Mouse (Mus musculus): ENCODE results near the gene Kcnh1. TPM values are rescaled to one million over a fixed set of nuclear protein-coding genes. Genes with fewer than 3 reads are reported as not detected.

Gene Kcnh1
- polyA plus RNA-seq, 1 experiment from 2014 or later = not detected

DNA sequence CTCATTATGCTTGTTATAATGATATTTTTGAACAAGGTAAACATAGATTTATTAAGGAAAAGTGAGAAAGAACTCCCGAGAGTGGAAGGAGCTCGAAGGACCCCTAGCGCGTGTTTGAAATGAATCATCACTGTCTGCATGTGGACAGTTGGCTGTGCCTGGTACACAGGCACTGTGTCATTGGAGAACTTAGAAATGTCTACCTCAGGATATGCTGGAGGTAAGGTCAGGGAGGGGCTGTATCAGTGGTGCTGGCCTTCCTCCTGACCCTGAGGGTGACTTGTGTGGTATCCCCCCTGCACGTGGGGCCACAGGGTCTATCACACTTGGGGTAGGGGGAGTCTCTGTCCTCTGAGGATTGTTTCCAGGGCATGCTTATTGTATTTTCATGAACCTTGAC lies 68.6 kb downstream of the Kcnh1 start:
- no peak for DNase-seq
- no peak overlapping the region for H3K27ac ChIP-seq (ENCODE audit: low read depth)
- no peaks in the 10 kb centered on the region for H3K27me3 ChIP-seq (ENCODE audit: insufficient read depth, low read length)
- H3K4me3 ChIP-seq (ENCODE audit: low read depth, low read length) = no peak overlapping the region
- H3K4me2 ChIP-seq (ENCODE audit: low read depth, low read length) = no peak overlapping the region
- no peaks in the 10 kb centered on the region for H3K36me3 ChIP-seq (replicated peaks; ENCODE audit: insufficient read depth, low read length)
- H3K4me1 ChIP-seq (ENCODE audit: insufficient read depth) = no peaks in the 10 kb centered on the region
- TF ChIP-seq EP300 (IDR thresholded peaks at IDR 0.05; ENCODE audit: low read depth) (no peak), CTCF (IDR thresholded peaks at IDR 0.05; ENCODE audit: low read depth) (no peak)
- WGBS (ENCODE audit: insufficient replicate concordance) = 78% methylated on average over 5 of the region's 5 CpGs
- H3K9ac ChIP-seq (replicated peaks) = no peak overlapping the region
- H3K9me3 ChIP-seq (ENCODE audit: low read length) = no peaks in the 10 kb centered on the region
- no peak for ATAC-seq

GRCm38 (mm10) chr1:192259616-192260015 lies 69.0 kb downstream of the Kcnh1 start:
- TF ChIP-seq EP300 (IDR thresholded peaks at IDR 0.05; ENCODE audit: low read depth) = no peak
- TF ChIP-seq CTCF (IDR thresholded peaks at IDR 0.05; ENCODE audit: low read depth) = no peak
- Histone ChIP-seq H3K27ac (ENCODE audit: low read depth) (no peak overlapping the region), H3K27me3 (ENCODE audit: insufficient read depth, low read length) (no peaks in the 10 kb centered on the region), H3K9ac (replicated peaks) (no peak overlapping the region), H3K36me3 (replicated peaks; ENCODE audit: insufficient read depth, low read length) (no peaks in the 10 kb centered on the region), H3K9me3 (ENCODE audit: low read length) (no peaks in the 10 kb centered on the region), H3K4me2 (ENCODE audit: low read depth, low read length) (no peak overlapping the region), H3K4me1 (ENCODE audit: insufficient read depth) (no peaks in the 10 kb centered on the region), H3K4me3 (ENCODE audit: low read depth, low read length) (no peak overlapping the region)
- 67% methylated on average over 7 of the region's 7 CpGs for WGBS (ENCODE audit: insufficient replicate concordance)
- DNase-seq = no peak
- ATAC-seq = no peak

DNA sequence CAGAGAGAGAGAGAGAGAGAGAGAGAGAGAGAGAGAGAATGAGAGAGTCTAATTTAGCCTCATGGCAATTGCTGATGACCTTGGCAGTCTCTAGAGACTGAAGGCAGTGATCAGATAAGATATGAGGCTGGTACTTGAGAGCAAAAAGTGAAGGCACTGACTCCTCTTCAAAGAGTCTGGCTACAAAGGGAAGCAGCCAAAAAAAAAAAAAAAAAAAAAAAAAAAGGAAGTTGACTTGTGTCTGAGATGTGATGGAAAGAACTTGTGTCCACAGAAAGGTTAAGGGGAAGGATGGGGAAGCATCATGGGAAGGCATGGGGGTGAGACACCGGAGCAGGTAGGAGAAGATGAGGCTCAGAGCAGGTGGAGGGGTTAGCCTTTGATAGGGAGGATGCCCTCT lies 75.1 kb downstream of the Kcnh1 start:
- Histone ChIP-seq H3K36me3 (replicated peaks; ENCODE audit: insufficient read depth, low read length) (no peaks in the 10 kb centered on the region), H3K27ac (ENCODE audit: low read depth) (no peak overlapping the region), H3K4me3 (ENCODE audit: low read depth, low read length) (no peak overlapping the region), H3K4me1 (ENCODE audit: insufficient read depth) (no peaks in the 10 kb centered on the region), H3K9me3 (ENCODE audit: low read length) (no peaks in the 10 kb centered on the region), H3K27me3 (ENCODE audit: insufficient read depth, low read length) (no peaks in the 10 kb centered on the region), H3K4me2 (ENCODE audit: low read depth, low read length) (no peak overlapping the region), H3K9ac (replicated peaks) (no peak overlapping the region)
- ATAC-seq = no peak
- TF ChIP-seq EP300 (IDR thresholded peaks at IDR 0.05; ENCODE audit: low read depth) = no peak
- no peak for TF ChIP-seq CTCF (IDR thresholded peaks at IDR 0.05; ENCODE audit: low read depth)
- WGBS (ENCODE audit: insufficient replicate concordance) = 53% methylated on average over 1 of the region's 1 CpGs
- no peak for DNase-seq

- DNase-seq (no peak), ATAC-seq (no peak)
- H3K4me1 ChIP-seq (ENCODE audit: insufficient read depth) = no peaks in the 10 kb centered on the region
- WGBS (ENCODE audit: insufficient replicate concordance) = 82% methylated on average over 6 of the region's 6 CpGs
- TF ChIP-seq EP300 (IDR thresholded peaks at IDR 0.05; ENCODE audit: low read depth) (no peak), CTCF (IDR thresholded peaks at IDR 0.05; ENCODE audit: low read depth) (no peak)
- H3K4me3 ChIP-seq (ENCODE audit: low read depth, low read length) = no peak overlapping the region
- H3K9ac ChIP-seq (replicated peaks) = no peak overlapping the region
- no peaks in the 10 kb centered on the region for H3K27me3 ChIP-seq (ENCODE audit: insufficient read depth, low read length)
- H3K27ac ChIP-seq (ENCODE audit: low read depth) = no peak overlapping the region
- H3K4me2 ChIP-seq (ENCODE audit: low read depth, low read length) = no peak overlapping the region
- no peaks in the 10 kb centered on the region for H3K9me3 ChIP-seq (ENCODE audit: low read length)
- no peaks in the 10 kb centered on the region for H3K36me3 ChIP-seq (replicated peaks; ENCODE audit: insufficient read depth, low read length)
Measured at GRCm38 (mm10) chr1:192266956-192267355, 76.4 kb downstream of the Kcnh1 start.

GRCm38 (mm10) chr1:192268878-192269277 lies 78.3 kb downstream of the Kcnh1 start:
- H3K4me2 ChIP-seq (ENCODE audit: low read depth, low read length) = no peak overlapping the region
- DNase-seq (no peak), ATAC-seq (no peak)
- no peak overlapping the region for H3K4me3 ChIP-seq (ENCODE audit: low read depth, low read length)
- no peak overlapping the region for H3K9ac ChIP-seq (replicated peaks)
- H3K9me3 ChIP-seq (ENCODE audit: low read length) = no peaks in the 10 kb centered on the region
- no peak overlapping the region for H3K27ac ChIP-seq (ENCODE audit: low read depth)
- TF ChIP-seq CTCF (IDR thresholded peaks at IDR 0.05; ENCODE audit: low read depth) (no peak), EP300 (IDR thresholded peaks at IDR 0.05; ENCODE audit: low read depth) (no peak)
- H3K27me3 ChIP-seq (ENCODE audit: insufficient read depth, low read length) = no peaks in the 10 kb centered on the region
- 79% methylated on average over 5 of the region's 5 CpGs for WGBS (ENCODE audit: insufficient replicate concordance)
- H3K4me1 ChIP-seq (ENCODE audit: insufficient read depth) = no peaks in the 10 kb centered on the region
- no peaks in the 10 kb centered on the region for H3K36me3 ChIP-seq (replicated peaks; ENCODE audit: insufficient read depth, low read length)

- no peaks in the 10 kb centered on the region for H3K36me3 ChIP-seq (replicated peaks; ENCODE audit: insufficient read depth, low read length)
- H3K4me3 ChIP-seq (ENCODE audit: low read depth, low read length) = no peak overlapping the region
- DNase-seq = no peak
- TF ChIP-seq CTCF (IDR thresholded peaks at IDR 0.05; ENCODE audit: low read depth) (no peak), EP300 (IDR thresholded peaks at IDR 0.05; ENCODE audit: low read depth) (no peak)
- H3K9ac ChIP-seq (replicated peaks) = no peak overlapping the region
- no peak overlapping the region for H3K27ac ChIP-seq (ENCODE audit: low read depth)
- WGBS (ENCODE audit: insufficient replicate concordance) = 80% methylated on average over 9 of the region's 9 CpGs
- no peaks in the 10 kb centered on the region for H3K4me1 ChIP-seq (ENCODE audit: insufficient read depth)
- no peak for ATAC-seq
- H3K9me3 ChIP-seq (ENCODE audit: low read length) = no peaks in the 10 kb centered on the region
- H3K27me3 ChIP-seq (ENCODE audit: insufficient read depth, low read length) = no peaks in the 10 kb centered on the region
- no peak overlapping the region for H3K4me2 ChIP-seq (ENCODE audit: low read depth, low read length)
Measured at GRCm38 (mm10) chr1:192269911-192270310, 79.3 kb downstream of the Kcnh1 start.

DNA sequence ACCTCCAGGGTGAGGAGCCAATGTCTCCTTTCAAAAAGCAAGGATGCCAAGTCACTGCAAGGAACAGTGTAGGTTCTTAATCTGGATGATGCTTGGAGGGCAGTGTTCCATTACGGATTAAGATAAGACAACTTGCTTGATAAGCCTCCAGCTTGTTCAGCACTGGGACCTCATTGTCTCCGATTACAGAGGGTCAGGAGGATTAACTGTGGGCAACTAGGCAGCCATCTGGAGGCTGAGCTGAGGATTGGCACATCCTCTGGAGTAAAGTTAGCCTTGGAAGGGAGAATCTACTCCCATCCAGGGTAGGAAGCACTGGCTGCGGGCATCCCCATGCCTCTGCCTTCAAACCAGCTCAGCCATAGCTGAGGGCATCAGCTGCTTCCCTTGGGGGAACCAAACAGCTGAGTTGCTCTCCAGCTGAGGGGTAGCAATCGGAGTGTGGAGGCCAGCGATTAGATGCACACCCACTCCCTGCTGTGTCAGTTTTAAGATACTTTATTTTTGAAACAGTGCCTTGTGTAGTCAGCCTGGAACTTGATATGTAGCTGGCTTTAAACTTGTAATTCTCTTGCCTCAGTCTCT lies 87.3 kb downstream of the Kcnh1 start:
- DNase-seq (no peak), ATAC-seq (no peak)
- Histone ChIP-seq H3K36me3 (replicated peaks; ENCODE audit: insufficient read depth, low read length) (no peaks in the 10 kb centered on the region), H3K9ac (replicated peaks) (no peak overlapping the region), H3K4me1 (ENCODE audit: insufficient read depth) (no peaks in the 10 kb centered on the region), H3K4me2 (ENCODE audit: low read depth, low read length) (no peak overlapping the region), H3K4me3 (ENCODE audit: low read depth, low read length) (no peak overlapping the region), H3K9me3 (ENCODE audit: low read length) (no peaks in the 10 kb centered on the region), H3K27me3 (ENCODE audit: insufficient read depth, low read length) (no peaks in the 10 kb centered on the region), H3K27ac (ENCODE audit: low read depth) (no peak overlapping the region)
- 68% methylated on average over 5 of the region's 5 CpGs for WGBS (ENCODE audit: insufficient replicate concordance)
- TF ChIP-seq EP300 (IDR thresholded peaks at IDR 0.05; ENCODE audit: low read depth) (no peak), CTCF (IDR thresholded peaks at IDR 0.05; ENCODE audit: low read depth) (no peak)

Measured in liver, postnatal 0 days (tissue).